Mouse (Mus musculus): Measurements from ENCODE around the gene Entpd7. TPM values are rescaled to one million over a fixed set of nuclear protein-coding genes. Genes with fewer than 3 reads are reported as not detected.

Entpd7 gene
- total and polyA plus RNA-seq, 2 experiments from 2014 or later = 2.1 to 3.2 TPM

- no peak overlapping the region for H3K27ac ChIP-seq (ENCODE audit: low read depth)
- no peak overlapping the region for H3K4me2 ChIP-seq (ENCODE audit: low read depth, low read length)
- no peaks in the 10 kb centered on the region for H3K27me3 ChIP-seq (ENCODE audit: control insufficient read depth, insufficient read depth, low read length)
- TF ChIP-seq EP300 (IDR thresholded peaks at IDR 0.05; ENCODE audit: low read depth) = no peak
- peak; percentile 33 for TF ChIP-seq CTCF (IDR thresholded peaks at IDR 0.05; ENCODE audit: low read depth)
- ATAC-seq (ENCODE audit: insufficient read depth, low read depth) (no peak), DNase-seq (ENCODE audit: low spot score) (no peak)
- H3K9me3 ChIP-seq (replicated peaks; ENCODE audit: control insufficient read depth, low read length) = no peaks in the 10 kb centered on the region
- no peak overlapping the region for H3K9ac ChIP-seq (replicated peaks; ENCODE audit: low read depth, low read length)
- no peak overlapping the region for H3K4me3 ChIP-seq (ENCODE audit: low read depth, low read length)
- peaks cover 31% of the 10 kb centered on the region for H3K36me3 ChIP-seq (replicated peaks; ENCODE audit: control insufficient read depth, insufficient read depth, low read length)
- WGBS = 52% methylated on average over 4 of the region's 4 CpGs
- H3K4me1 ChIP-seq (ENCODE audit: control insufficient read depth, insufficient read depth) = peaks cover 8% of the 10 kb centered on the region
These were observed 22.1 kb upstream of the Entpd7 start for GRCm38 (mm10) chr19:43667430-43667809.

GRCm38 (mm10) chr19:43669136-43669759, 20.2 kb upstream of the Entpd7 start:
- peaks cover 11% of the 10 kb centered on the region for H3K4me1 ChIP-seq (ENCODE audit: control insufficient read depth, insufficient read depth)
- peaks cover 16% of the 10 kb centered on the region for H3K36me3 ChIP-seq (replicated peaks; ENCODE audit: control insufficient read depth, insufficient read depth, low read length)
- H3K9ac ChIP-seq (replicated peaks; ENCODE audit: low read depth, low read length) = no peak overlapping the region
- no peak overlapping the region for H3K4me3 ChIP-seq (ENCODE audit: low read depth, low read length)
- no peak for DNase-seq (ENCODE audit: low spot score)
- no peaks in the 10 kb centered on the region for H3K9me3 ChIP-seq (replicated peaks; ENCODE audit: control insufficient read depth, low read length)
- ATAC-seq (ENCODE audit: insufficient read depth, low read depth) = no peak
- TF ChIP-seq EP300 (IDR thresholded peaks at IDR 0.05; ENCODE audit: low read depth) = no peak
- H3K27me3 ChIP-seq (ENCODE audit: control insufficient read depth, insufficient read depth, low read length) = no peaks in the 10 kb centered on the region
- WGBS = 80% methylated on average over 8 of the region's 8 CpGs
- no peak overlapping the region for H3K4me2 ChIP-seq (ENCODE audit: low read depth, low read length)
- no peak overlapping the region for H3K27ac ChIP-seq (ENCODE audit: low read depth)

- WGBS = 29% methylated on average over 7 of the region's 7 CpGs
- Histone ChIP-seq H3K4me1 (ENCODE audit: control insufficient read depth, insufficient read depth) (peaks cover 12% of the 10 kb centered on the region), H3K9ac (replicated peaks; ENCODE audit: low read depth, low read length) (no peak overlapping the region), H3K4me2 (ENCODE audit: low read depth, low read length) (no peak overlapping the region), H3K9me3 (replicated peaks; ENCODE audit: control insufficient read depth, low read length) (no peaks in the 10 kb centered on the region), H3K27ac (ENCODE audit: low read depth) (no peak overlapping the region), H3K4me3 (ENCODE audit: low read depth, low read length) (no peak overlapping the region), H3K36me3 (replicated peaks; ENCODE audit: control insufficient read depth, insufficient read depth, low read length) (peaks cover 7% of the 10 kb centered on the region; the same call in 1 of the 2 replicates), H3K27me3 (ENCODE audit: control insufficient read depth, insufficient read depth, low read length) (no peaks in the 10 kb centered on the region)
- ATAC-seq (ENCODE audit: insufficient read depth, low read depth) (no peak), DNase-seq (ENCODE audit: low spot score) (no peak)
- TF ChIP-seq EP300 (IDR thresholded peaks at IDR 0.05; ENCODE audit: low read depth) (no peak), CTCF (IDR thresholded peaks at IDR 0.05; ENCODE audit: low read depth) (no peak)
These were observed 18.4 kb upstream of the Entpd7 start for GRCm38 (mm10) chr19:43671054-43671453.

GRCm38 (mm10) chr19:43673513-43674315, 15.8 kb upstream of the Entpd7 start:
- H3K4me2 ChIP-seq (ENCODE audit: low read depth, low read length) = peak overlapping the region; percentile 91
- H3K9ac ChIP-seq (replicated peaks; ENCODE audit: low read depth, low read length) = peak overlapping the region; percentile 72
- 3% methylated on average over 21 of the region's 21 CpGs for WGBS
- H3K4me3 ChIP-seq (ENCODE audit: low read depth, low read length) = peak overlapping the region; percentile 73
- no peaks in the 10 kb centered on the region for H3K9me3 ChIP-seq (replicated peaks; ENCODE audit: control insufficient read depth, low read length)
- peak overlapping the region; percentile 81 for H3K27ac ChIP-seq (ENCODE audit: low read depth)
- peaks cover 19% of the 10 kb centered on the region for H3K4me1 ChIP-seq (ENCODE audit: control insufficient read depth, insufficient read depth)
- H3K36me3 ChIP-seq (replicated peaks; ENCODE audit: control insufficient read depth, insufficient read depth, low read length) = no peaks in the 10 kb centered on the region
- H3K27me3 ChIP-seq (ENCODE audit: control insufficient read depth, insufficient read depth, low read length) = no peaks in the 10 kb centered on the region
- DNase-seq (ENCODE audit: low spot score) (no peak), ATAC-seq (ENCODE audit: insufficient read depth, low read depth) (no peak)
- TF ChIP-seq CTCF (IDR thresholded peaks at IDR 0.05; ENCODE audit: low read depth) (no peak), EP300 (IDR thresholded peaks at IDR 0.05; ENCODE audit: low read depth) (no peak)

GRCm38 (mm10) chr19:43674316-43674689, 15.2 kb upstream of the Entpd7 start:
- peak overlapping the region; percentile 73 for H3K4me3 ChIP-seq (ENCODE audit: low read depth, low read length)
- TF ChIP-seq EP300 (IDR thresholded peaks at IDR 0.05; ENCODE audit: low read depth) (no peak), CTCF (IDR thresholded peaks at IDR 0.05; ENCODE audit: low read depth) (no peak)
- ATAC-seq (ENCODE audit: insufficient read depth, low read depth) (peak; percentile 1), DNase-seq (ENCODE audit: low spot score) (no peak)
- H3K9me3 ChIP-seq (replicated peaks; ENCODE audit: control insufficient read depth, low read length) = no peaks in the 10 kb centered on the region
- peak overlapping the region; percentile 81 for H3K27ac ChIP-seq (ENCODE audit: low read depth)
- H3K9ac ChIP-seq (replicated peaks; ENCODE audit: low read depth, low read length) = peak overlapping the region; percentile 72
- peaks cover 19% of the 10 kb centered on the region for H3K4me1 ChIP-seq (ENCODE audit: control insufficient read depth, insufficient read depth)
- WGBS = under 1% methylated on average over 28 of the region's 29 CpGs
- H3K27me3 ChIP-seq (ENCODE audit: control insufficient read depth, insufficient read depth, low read length) = no peaks in the 10 kb centered on the region
- H3K36me3 ChIP-seq (replicated peaks; ENCODE audit: control insufficient read depth, insufficient read depth, low read length) = no peaks in the 10 kb centered on the region
- peak overlapping the region; percentile 91 for H3K4me2 ChIP-seq (ENCODE audit: low read depth, low read length)

Data from heart, postnatal 0 days (tissue).